Mouse (Mus musculus) ES-Bruce4 (cell line): Measurements from ENCODE around the gene Mgat3. TPM values are rescaled to one million over a fixed set of nuclear protein-coding genes. Genes with fewer than 3 reads are reported as not detected.

Experiments used
- H3K27ac ChIP-seq: 2 replicates; pipeline ENCODE4 v1.5.1; 2012; ENCODE audit warnings: low read length, inconsistent platforms; ENCODE audit not compliant: insufficient read depth
- H3K27me3 ChIP-seq: 2 replicates; pipeline ENCODE4 v1.6.1; 2012; ENCODE audit warnings: mild to moderate bottlenecking, low read length, inconsistent platforms; ENCODE audit not compliant: control insufficient read depth, poor library complexity, insufficient read depth, severe bottlenecking
- H3K36me3 ChIP-seq: 2 replicates; pipeline ENCODE4 v1.6.1; 2012; ENCODE audit warnings: inconsistent platforms, mild to moderate bottlenecking, low read length, moderate library complexity; ENCODE audit not compliant: control insufficient read depth, poor library complexity, insufficient read depth, severe bottlenecking
- H3K4me1 ChIP-seq: one replicate; pipeline ENCODE4 v1.8.1; 2011; ENCODE audit warnings: low read length; ENCODE audit not compliant: control insufficient read depth, insufficient read depth
- H3K4me3 ChIP-seq: 2 replicates; pipeline ENCODE4 v1.5.1; 2011; ENCODE audit warnings: low read depth, mild to moderate bottlenecking, low read length
- H3K9ac ChIP-seq: 2 replicates; pipeline ENCODE4 v1.6.1; 2012; ENCODE audit warnings: low read depth, mild to moderate bottlenecking, inconsistent platforms; ENCODE audit not compliant: poor library complexity, severe bottlenecking
- H3K9me3 ChIP-seq: replicated peaks from 2 replicates; pipeline ENCODE4 v1.6.1; 2012; ENCODE audit warnings: mild to moderate bottlenecking, low read length, inconsistent platforms; ENCODE audit not compliant: control insufficient read depth, poor library complexity, insufficient read depth, severe bottlenecking
- CTCF ChIP-seq: IDR thresholded peaks from one replicate; pipeline ENCODE4 v1.8.1; 2011; ENCODE audit warnings: low read depth, low read length
- EP300 ChIP-seq: IDR thresholded peaks from 2 replicates; pipeline ENCODE4 v1.6.1; 2011; ENCODE audit warnings: low read depth, low read length; ENCODE audit not compliant: insufficient read depth
- POLR2A ChIP-seq: IDR thresholded peaks from one replicate; pipeline ENCODE4 v1.8.1; 2011; ENCODE audit warnings: low read length; ENCODE audit not compliant: insufficient read depth
- polyA plus RNA-seq: library from polyadenylated mRNA; stranded (reverse); fragments of >200 nt; gene quantifications from 2 replicates; pipeline ENCODE4 v1.2.4, GENCODE M21; 2011; ENCODE audit warnings: low read depth; ENCODE audit not compliant: missing spikeins, insufficient read depth, insufficient read length

Gene Mgat3
- polyA plus RNA-seq, 1 experiment: 6.2 TPM

- no peak overlapping the region for H3K27ac ChIP-seq
- no peak overlapping the region for H3K4me3 ChIP-seq
- no peak for TF ChIP-seq EP300
- TF ChIP-seq POLR2A: no peak
- no peak for TF ChIP-seq CTCF
- H3K9me3 ChIP-seq: no peaks in the 10 kb centered on the region; the same call in 1 of the 2 replicates
- H3K4me1 ChIP-seq: peaks cover 3% of the 10 kb centered on the region
- H3K27me3 ChIP-seq: no peaks in the 10 kb centered on the region
- H3K9ac ChIP-seq: no peak overlapping the region
- H3K36me3 ChIP-seq: peaks cover 7% of the 10 kb centered on the region; the same call in 1 of the 2 replicates
Measured at GRCm38 (mm10) chr15:80136645-80137044, 36.9 kb upstream of the Mgat3 start.

GRCm38 (mm10) chr15:80137945-80138791, 35.4 kb upstream of the Mgat3 start:
- H3K27me3 ChIP-seq: no peaks in the 10 kb centered on the region
- H3K4me1 ChIP-seq: peaks cover 3% of the 10 kb centered on the region
- H3K4me3 ChIP-seq: no peak overlapping the region
- peaks cover 3% of the 10 kb centered on the region; the same call in 1 of the 2 replicates for H3K9me3 ChIP-seq
- peaks cover 12% of the 10 kb centered on the region; the same call in 1 of the 2 replicates for H3K36me3 ChIP-seq
- H3K9ac ChIP-seq: no peak overlapping the region
- H3K27ac ChIP-seq: no peak overlapping the region
- no peak for TF ChIP-seq POLR2A
- TF ChIP-seq EP300: no peak
- TF ChIP-seq CTCF: no peak

GRCm38 (mm10) chr15:80140302-80140701, 33.2 kb upstream of the Mgat3 start:
- Histone ChIP-seq H3K27ac (no peak overlapping the region), H3K36me3 (peaks cover 12% of the 10 kb centered on the region), H3K4me1 (peaks cover 3% of the 10 kb centered on the region), H3K4me3 (no peak overlapping the region), H3K9ac (no peak overlapping the region), H3K9me3 (peaks cover 3% of the 10 kb centered on the region; the same call in 1 of the 2 replicates), H3K27me3 (no peaks in the 10 kb centered on the region)
- TF ChIP-seq EP300 (no peak), CTCF (no peak), POLR2A (no peak)

GRCm38 (mm10) chr15:80140878-80141277, 32.6 kb upstream of the Mgat3 start:
- Histone ChIP-seq H3K9me3 (peaks cover 3% of the 10 kb centered on the region; the same call in 1 of the 2 replicates), H3K9ac (no peak overlapping the region), H3K27me3 (no peaks in the 10 kb centered on the region), H3K4me1 (peaks cover 3% of the 10 kb centered on the region), H3K27ac (no peak overlapping the region), H3K36me3 (peaks cover 12% of the 10 kb centered on the region), H3K4me3 (no peak overlapping the region)
- no peak for TF ChIP-seq POLR2A
- TF ChIP-seq EP300: no peak
- no peak for TF ChIP-seq CTCF

GRCm38 (mm10) chr15:80142130-80142529, 31.4 kb upstream of the Mgat3 start:
- peaks cover 12% of the 10 kb centered on the region for H3K36me3 ChIP-seq

GRCm38 (mm10) chr15:80143760-80144159, 29.8 kb upstream of the Mgat3 start:
- H3K4me3 ChIP-seq: no peak overlapping the region
- no peaks in the 10 kb centered on the region for H3K27me3 ChIP-seq
- TF ChIP-seq POLR2A: no peak
- TF ChIP-seq CTCF: no peak
- TF ChIP-seq EP300: no peak
- peaks cover 3% of the 10 kb centered on the region; the same call in 1 of the 2 replicates for H3K9me3 ChIP-seq
- no peak overlapping the region; the same call in 1 of the 2 replicates for H3K9ac ChIP-seq
- peaks cover 12% of the 10 kb centered on the region for H3K36me3 ChIP-seq
- H3K4me1 ChIP-seq: peaks cover 4% of the 10 kb centered on the region
- H3K27ac ChIP-seq: no peak overlapping the region

More at GRCm38 (mm10) chr15:80142130-80142529, 31.4 kb upstream of the Mgat3 start:
- Histone ChIP-seq H3K4me1 (peaks cover 4% of the 10 kb centered on the region), H3K27me3 (no peaks in the 10 kb centered on the region), H3K9ac (no peak overlapping the region), H3K9me3 (peaks cover 3% of the 10 kb centered on the region; the same call in 1 of the 2 replicates), H3K4me3 (no peak overlapping the region), H3K27ac (no peak overlapping the region)
- TF ChIP-seq CTCF (no peak), POLR2A (no peak), EP300 (no peak)
